Mouse (Mus musculus) midbrain, embryonic 15.5 days (tissue): ENCODE data around the gene Nkiras1. TPM values are rescaled to one million over a fixed set of nuclear protein-coding genes. Genes with fewer than 3 reads are reported as not detected.
"Not testable (repeated sequence)": the region's sequence is repeated elsewhere in the genome, so short reads cannot be mapped to it uniquely, and the experiment has no call there.

Experiments used
- ATAC-seq: fragments of 200-750 bp; cut with Nextera tagmentation; replicated peaks from 2 replicates; pipeline ENCODE4 v1.8.0; 2017; ENCODE audit warnings: moderate TSS enrichment
- H3K27ac ChIP-seq: fragments of 300-500 bp; sonication (generic); 2 replicates; pipeline ENCODE4 v1.5.1; 2015; ENCODE audit warnings: mild to moderate bottlenecking, inconsistent platforms
- H3K27me3 ChIP-seq: fragments of 300-500 bp; sonication (generic); replicated peaks from 2 replicates; pipeline ENCODE4 v1.6.1; 2015; ENCODE audit warnings: inconsistent platforms
- H3K36me3 ChIP-seq: fragments of 300-500 bp; sonication (generic); replicated peaks from 2 replicates; pipeline ENCODE4 v1.6.1; 2015; ENCODE audit warnings: inconsistent platforms
- H3K4me1 ChIP-seq: fragments of 300-500 bp; sonication (generic); 2 replicates; pipeline ENCODE4 v1.6.1; 2015; ENCODE audit warnings: inconsistent platforms
- H3K4me2 ChIP-seq: fragments of 300-500 bp; sonication (generic); 2 replicates; pipeline ENCODE4 v1.6.1; 2015; ENCODE audit warnings: inconsistent platforms, mild to moderate bottlenecking, moderate library complexity
- H3K4me3 ChIP-seq: fragments of 300-500 bp; sonication (generic); 2 replicates; pipeline ENCODE4 v1.5.1; 2015; ENCODE audit warnings: mild to moderate bottlenecking, inconsistent platforms
- H3K9ac ChIP-seq: fragments of 300-500 bp; sonication (generic); 2 replicates; pipeline ENCODE4 v1.6.1; 2015; ENCODE audit warnings: mild to moderate bottlenecking, inconsistent platforms
- H3K9me3 ChIP-seq: fragments of 300-500 bp; sonication (generic); 2 replicates; pipeline ENCODE4 v1.6.1; 2016; ENCODE audit warnings: inconsistent platforms
- WGBS: fragments of 180-500 bp; shearing (Covaris S2); methylation state at CpG from one replicate; pipeline ENCODE4 v1.1.7; 2015; ENCODE audit warnings: mixed read lengths; 5-methylcytosine and 5-hydroxymethylcytosine counted together
- polyA plus RNA-seq: library from polyadenylated mRNA; unstranded; fragments of >200 nt; fragmentation: Nextera tagmentation; extraction: Ambion mirVana; gene quantifications from 2 replicates; pipeline ENCODE4 v1.2.1, GENCODE M21; 2015

The Nkiras1 gene
- polyA plus RNA-seq, 1 experiment from 2014 or later = 45.3 TPM

DNA sequence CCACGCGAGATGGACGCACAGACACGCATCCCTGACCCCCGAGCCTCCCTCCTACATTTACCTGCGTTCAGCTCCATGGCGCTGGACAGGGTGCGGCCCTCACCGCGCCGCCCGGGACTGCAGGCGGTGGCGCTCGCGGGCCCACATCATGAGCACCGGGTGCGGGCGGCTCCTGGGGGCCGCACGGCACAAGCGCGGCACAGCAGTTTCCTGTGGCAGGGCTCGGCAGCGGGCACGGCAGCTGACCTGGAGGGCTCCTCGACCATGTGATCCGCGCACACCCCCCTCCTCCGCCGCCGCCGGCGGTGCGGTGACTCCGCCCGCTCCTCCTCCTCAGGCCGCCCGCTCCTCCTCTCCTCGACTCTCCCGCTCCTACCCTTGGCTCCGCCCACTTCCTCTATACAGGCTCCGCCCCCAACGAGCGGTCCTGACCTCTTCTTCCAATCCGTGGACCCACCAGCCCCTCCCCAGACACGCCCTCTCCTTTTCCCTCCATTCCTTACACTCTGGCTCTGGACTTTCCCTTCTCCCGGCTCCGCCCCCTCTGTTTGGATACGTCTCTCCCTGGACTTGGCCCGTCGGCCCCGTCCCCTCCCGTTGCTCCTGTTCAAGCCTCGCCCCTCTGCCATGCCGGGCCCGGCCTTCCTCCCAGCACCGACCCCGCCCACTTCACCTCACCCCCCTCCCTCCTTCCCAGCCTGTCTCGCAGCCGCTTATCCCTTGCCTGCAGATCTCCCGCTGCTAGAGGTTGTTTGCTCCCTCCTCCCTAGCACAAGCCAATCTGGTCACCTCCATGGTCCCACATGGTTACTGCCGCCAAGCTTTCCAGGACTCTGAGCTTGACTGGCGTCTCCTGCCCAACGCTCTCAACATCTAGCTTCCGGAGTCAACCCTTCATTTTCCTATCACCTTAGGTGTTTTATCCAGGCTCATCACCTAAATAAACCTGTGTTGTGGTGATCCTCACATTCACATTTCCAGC lies 31.9 kb upstream of the Nkiras1 start, which contains the start of gene Nr1d2:
Nr1d2 (minus strand) TSS at position 378 of the 982 bp plus-strand sequence.
- Histone ChIP-seq H3K27me3 (no peaks in the 10 kb centered on the region), H3K4me3 (peak within 1 kb of the TSS; percentile 91), H3K9me3 (no peaks in the 10 kb centered on the region), H3K27ac (peak within 1 kb of the TSS; percentile 80), H3K4me1 (0 out of 2 replicates have a peak, but pooled peaks cover 2% of the 10 kb centered on the region), H3K9ac (peak within 1 kb of the TSS; percentile 54), H3K4me2 (peak within 1 kb of the TSS; percentile 79), H3K36me3 (no peaks in the 10 kb centered on the region)
- ATAC-seq = peak; percentile 92
- WGBS = 1% methylated on average over 62 of the region's 66 CpGs

- no peak overlapping the region for H3K27ac ChIP-seq
- H3K4me1 ChIP-seq = 0 out of 2 replicates have a peak, but pooled peaks cover 2% of the 10 kb centered on the region
- H3K9ac ChIP-seq = no peak overlapping the region
- H3K27me3 ChIP-seq = no peaks in the 10 kb centered on the region
- no peaks in the 10 kb centered on the region for H3K36me3 ChIP-seq
- H3K4me3 ChIP-seq = no peak overlapping the region
- 76% methylated on average over 7 of the region's 7 CpGs for WGBS
- no peak overlapping the region for H3K4me2 ChIP-seq
- ATAC-seq = no peak
- H3K9me3 ChIP-seq = no peaks in the 10 kb centered on the region
Measured at GRCm38 (mm10) chr14:18240132-18240531, 30.8 kb upstream of the Nkiras1 start.

GRCm38 (mm10) chr14:18241786-18242185 lies 29.1 kb upstream of the Nkiras1 start:
- no peak for ATAC-seq
- Histone ChIP-seq H3K27me3 (no peaks in the 10 kb centered on the region), H3K9me3 (no peaks in the 10 kb centered on the region), H3K36me3 (no peaks in the 10 kb centered on the region), H3K27ac (no peak overlapping the region), H3K4me2 (no peak overlapping the region), H3K4me1 (0 out of 2 replicates have a peak, but pooled peaks cover 2% of the 10 kb centered on the region), H3K4me3 (no peak overlapping the region), H3K9ac (no peak overlapping the region)
- 84% methylated on average over 4 of the region's 4 CpGs for whole genome bisulfite sequencing

DNA sequence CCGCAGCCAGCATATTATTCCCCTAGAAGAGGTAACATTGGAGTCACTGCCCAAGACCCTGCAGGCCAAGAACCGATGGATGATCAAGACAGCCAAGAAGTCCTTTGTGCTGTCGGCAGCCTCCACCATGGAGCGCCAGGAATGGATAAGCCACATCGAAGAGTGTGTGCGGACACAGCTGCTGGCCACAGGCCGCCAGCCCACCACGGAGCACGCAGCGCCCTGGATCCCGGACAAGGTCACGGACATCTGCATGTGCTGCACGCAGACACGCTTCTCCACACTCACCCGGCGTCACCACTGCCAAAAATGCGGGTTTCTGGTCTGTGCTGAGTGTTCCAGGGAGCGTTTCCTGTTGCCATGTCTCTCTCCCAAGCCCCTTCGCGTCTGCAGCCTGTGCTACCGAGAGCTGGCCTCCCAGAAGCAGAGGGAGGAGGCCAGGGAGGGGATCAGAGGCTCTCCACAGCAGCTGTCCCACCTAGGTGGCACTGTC lies 28.3 kb upstream of the Nkiras1 start:
- Histone ChIP-seq H3K27me3 (no peaks in the 10 kb centered on the region), H3K4me3 (no peak overlapping the region), H3K4me2 (no peak overlapping the region), H3K27ac (no peak overlapping the region), H3K9me3 (no peaks in the 10 kb centered on the region), H3K36me3 (no peaks in the 10 kb centered on the region), H3K4me1 (0 out of 2 replicates have a peak, but pooled peaks cover 2% of the 10 kb centered on the region), H3K9ac (no peak overlapping the region)
- 85% methylated on average over 21 of the region's 21 CpGs for WGBS
- ATAC-seq = no peak

DNA sequence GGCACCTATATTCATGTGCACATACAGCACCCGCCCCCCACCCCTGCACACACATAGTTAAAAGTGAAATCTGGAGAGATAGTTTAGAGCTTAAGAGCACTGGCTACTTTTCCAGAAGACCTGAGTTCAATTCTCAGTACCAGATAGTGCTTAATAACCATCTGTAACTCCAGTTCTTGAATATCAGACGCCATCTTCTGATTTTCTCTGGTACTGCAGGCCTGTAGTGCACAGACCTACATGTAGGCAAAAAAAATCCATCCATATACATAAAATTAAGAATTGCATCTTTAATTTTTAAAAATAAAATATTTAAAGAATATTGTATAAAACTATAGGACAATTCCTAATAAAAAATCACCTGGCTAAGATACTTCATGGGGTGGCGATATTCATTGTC lies 9.7 kb upstream of the Nkiras1 start:
- H3K27ac ChIP-seq = no peak overlapping the region
- 89% methylated on average over 3 of the region's 3 CpGs for WGBS
- H3K9me3 ChIP-seq = no peaks in the 10 kb centered on the region
- 0 out of 2 replicates have a peak, but pooled peaks cover 4% of the 10 kb centered on the region for H3K36me3 ChIP-seq
- H3K4me2 ChIP-seq = no peak overlapping the region
- H3K9ac ChIP-seq = no peak overlapping the region
- H3K27me3 ChIP-seq = no peaks in the 10 kb centered on the region
- no peak overlapping the region for H3K4me3 ChIP-seq
- ATAC-seq = no peak
- H3K4me1 ChIP-seq = no peaks in the 10 kb centered on the region

GRCm38 (mm10) chr14:18263427-18263826 lies 7.5 kb upstream of the Nkiras1 start:
- no peaks in the 10 kb centered on the region for H3K9me3 ChIP-seq
- peaks cover 6% of the 10 kb centered on the region for H3K4me1 ChIP-seq
- no peak overlapping the region for H3K4me2 ChIP-seq
- H3K27ac ChIP-seq = no peak overlapping the region
- no peak overlapping the region for H3K4me3 ChIP-seq
- ATAC-seq = no peak
- H3K9ac ChIP-seq = no peak overlapping the region
- 52% methylated on average over 4 of the region's 4 CpGs for WGBS
- peaks cover 19% of the 10 kb centered on the region for H3K36me3 ChIP-seq
- H3K27me3 ChIP-seq = no peaks in the 10 kb centered on the region

- under 1% methylated on average over 24 of the region's 24 CpGs for WGBS
- H3K4me1 ChIP-seq = peaks cover 25% of the 10 kb centered on the region
Measured at GRCm38 (mm10) chr14:18269947-18270528, 898 bp upstream of the Nkiras1 start.

DNA sequence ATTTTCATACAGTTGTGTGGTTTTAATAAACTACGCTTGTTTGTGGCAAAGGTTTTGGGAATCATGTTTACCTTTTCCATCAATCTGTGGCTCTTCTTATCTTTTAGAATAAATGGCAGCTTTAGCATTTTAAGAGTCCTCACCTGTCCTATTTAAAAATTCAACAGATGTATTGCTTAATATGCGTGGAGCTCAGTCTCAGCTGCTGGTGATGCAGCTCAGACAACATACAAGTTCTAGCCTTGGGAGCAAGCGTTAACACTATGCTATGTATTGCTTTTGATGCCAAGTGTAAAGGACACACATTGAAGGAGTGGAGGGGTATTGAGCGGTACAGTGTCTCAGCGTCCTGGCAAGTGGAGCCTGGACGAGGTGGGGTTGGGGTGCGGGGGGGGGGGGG lies 730 bp downstream of the Nkiras1 start:
- Histone ChIP-seq H3K9me3 (no peaks in the 10 kb centered on the region), H3K9ac (peak overlapping the region; percentile 81), H3K4me3 (peak overlapping the region; percentile 65), H3K27ac (peak overlapping the region; percentile 88; the same call in 1 of the 2 replicates), H3K4me1 (peaks cover 25% of the 10 kb centered on the region), H3K36me3 (peaks cover 19% of the 10 kb centered on the region), H3K27me3 (no peaks in the 10 kb centered on the region), H3K4me2 (peak overlapping the region; percentile 77)
- ATAC-seq = peak; percentile 15; the same call in 1 of the 2 replicates
- 7% methylated on average over 7 of the region's 7 CpGs for WGBS

More at GRCm38 (mm10) chr14:18269947-18270528, 898 bp upstream of the Nkiras1 start:
- peak overlapping the region; percentile 77 for H3K4me2 ChIP-seq
- H3K9ac ChIP-seq = peak overlapping the region; percentile 81
- ATAC-seq = peak; percentile 10
- H3K4me3 ChIP-seq = peak overlapping the region; percentile 65
- not testable (repeated sequence) for H3K9me3 ChIP-seq, H3K27me3 ChIP-seq
- peaks cover 17% of the 10 kb centered on the region for H3K36me3 ChIP-seq
- H3K27ac ChIP-seq = peak overlapping the region; percentile 84

DNA sequence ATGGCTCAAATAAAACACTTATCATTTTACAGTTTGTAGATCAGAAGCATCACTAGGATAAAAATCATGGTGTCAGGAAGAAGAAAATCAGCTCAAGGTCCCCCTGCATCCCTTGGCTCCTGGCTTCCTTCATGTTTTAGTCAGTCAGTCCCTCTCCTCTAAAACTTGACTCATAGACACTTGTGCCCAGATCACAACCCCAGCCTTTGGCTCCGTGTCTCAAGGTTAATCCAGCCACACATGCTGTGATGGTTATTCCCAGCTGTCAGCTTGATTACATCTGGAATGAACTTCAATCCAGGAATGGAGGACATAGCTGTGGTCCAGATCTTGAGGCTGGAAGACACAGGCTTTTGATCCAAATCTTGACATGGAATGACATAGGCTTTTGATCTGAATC lies 3.6 kb downstream of the Nkiras1 start:
- H3K4me3 ChIP-seq = no peak overlapping the region
- no peak overlapping the region for H3K27ac ChIP-seq
- H3K4me1 ChIP-seq = peaks cover 11% of the 10 kb centered on the region
- H3K9ac ChIP-seq = no peak overlapping the region
- H3K4me2 ChIP-seq = no peak overlapping the region
- no peak for ATAC-seq
- H3K9me3 ChIP-seq = no peaks in the 10 kb centered on the region
- H3K27me3 ChIP-seq = no peaks in the 10 kb centered on the region
- H3K36me3 ChIP-seq = peaks cover 20% of the 10 kb centered on the region
- 67% methylated on average over 1 of the region's 1 CpGs for WGBS

DNA sequence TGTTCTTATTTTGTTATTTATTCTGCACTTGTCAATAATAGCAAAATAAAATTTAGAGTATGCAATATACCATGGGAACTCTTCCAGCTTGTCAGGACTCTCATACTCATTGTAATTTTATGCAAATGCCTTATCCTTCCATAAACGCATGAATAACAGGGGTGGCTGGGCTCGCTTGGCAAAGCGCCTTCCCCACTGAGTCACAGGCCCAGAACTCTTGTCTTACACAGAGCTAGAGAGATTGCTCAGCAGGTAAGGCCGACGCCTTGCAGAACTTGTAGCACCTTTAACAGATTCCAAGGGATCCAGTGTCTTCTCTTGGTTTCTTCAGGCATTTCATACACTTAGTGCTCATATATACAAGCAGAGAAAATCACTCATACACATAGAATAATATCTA lies 9.4 kb downstream of the Nkiras1 start:
- peaks cover 25% of the 10 kb centered on the region for H3K36me3 ChIP-seq
- no peaks in the 10 kb centered on the region for H3K9me3 ChIP-seq
- no peak overlapping the region for H3K27ac ChIP-seq
- H3K4me1 ChIP-seq = no peaks in the 10 kb centered on the region
- H3K27me3 ChIP-seq = no peaks in the 10 kb centered on the region
- no peak overlapping the region for H3K9ac ChIP-seq
- no peak overlapping the region for H3K4me2 ChIP-seq
- H3K4me3 ChIP-seq = no peak overlapping the region
- no peak for ATAC-seq
- WGBS = 85% methylated on average over 5 of the region's 5 CpGs

GRCm38 (mm10) chr14:18284581-18284980 lies 13.6 kb downstream of the Nkiras1 start:
- 79% methylated on average over 2 of the region's 2 CpGs for WGBS
- no peak overlapping the region for H3K4me3 ChIP-seq
- no peaks in the 10 kb centered on the region for H3K9me3 ChIP-seq
- H3K9ac ChIP-seq = no peak overlapping the region
- no peaks in the 10 kb centered on the region for H3K27me3 ChIP-seq
- no peak overlapping the region for H3K27ac ChIP-seq
- peaks cover 5% of the 10 kb centered on the region for H3K36me3 ChIP-seq
- no peak for ATAC-seq
- H3K4me2 ChIP-seq = no peak overlapping the region
- H3K4me1 ChIP-seq = no peaks in the 10 kb centered on the region

DNA sequence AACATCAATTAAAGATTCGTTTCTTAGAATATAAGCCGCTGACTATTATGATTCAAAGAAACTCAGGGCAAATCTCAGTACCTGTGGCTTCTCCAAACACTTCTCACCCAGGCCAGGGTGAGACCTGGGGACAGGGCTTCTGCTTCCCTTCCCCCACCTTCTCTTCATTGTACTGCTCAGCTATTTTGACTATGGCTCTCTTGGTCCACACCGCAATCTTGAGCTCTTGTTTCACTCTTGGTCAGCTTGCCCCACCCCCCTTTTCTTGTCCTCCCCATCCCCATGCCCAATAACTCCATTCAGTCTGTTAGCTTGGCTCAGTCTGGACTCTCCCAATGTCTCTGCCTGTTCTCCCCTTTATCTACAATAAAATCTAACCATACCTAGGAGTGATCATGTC lies 14.5 kb downstream of the Nkiras1 start:
- no peak overlapping the region for H3K4me2 ChIP-seq
- H3K27ac ChIP-seq = no peak overlapping the region
- H3K9me3 ChIP-seq = no peaks in the 10 kb centered on the region
- H3K4me3 ChIP-seq = no peak overlapping the region
- no peaks in the 10 kb centered on the region for H3K4me1 ChIP-seq
- H3K9ac ChIP-seq = no peak overlapping the region
- ATAC-seq = no peak
- no peaks in the 10 kb centered on the region for H3K27me3 ChIP-seq
- H3K36me3 ChIP-seq = no peaks in the 10 kb centered on the region
- 93% methylated on average over 3 of the region's 3 CpGs for WGBS
